Mouse (Mus musculus) gastrocnemius, postnatal 25 days (tissue): ENCODE measurements around the gene Oas1h. TPM values are rescaled to one million over a fixed set of nuclear protein-coding genes. Genes with fewer than 3 reads are reported as not detected.
A peak's percentile ranks its signal among the peaks of the same experiment; 100 is the strongest.
"Not testable (repeated sequence)": the region's sequence is repeated elsewhere in the genome, so short reads cannot be mapped to it uniquely, and the experiment has no call there.

Experiments used
- DNase-seq: peaks from one replicate; pipeline ENCODE4 v3.0.0; 2022
- long read RNA-seq, 2 experiments: library from polyadenylated mRNA; stranded (forward); transcript quantifications; one replicate each; pipeline ENCODE4 v2.0.0; 2021
- total RNA-seq, 2 experiments: library from RNA; stranded (reverse); gene quantifications; 1 replicate in 1 of 2; 2 replicates in 1 of 2; pipeline ENCODE4 v1.2.3; 2021

Gene Oas1h
- total RNA-seq = not detected
- long read RNA-seq, experiment 1 = 0 reads
- long read RNA-seq, experiment 2 = 0 reads

GRCm38 (mm10) chr5:120861121-120861520 is at the start of gene Oas1h:
Gene Oas1h, plus strand, starts transcription at chr5:120861421.
- no peak for DNase-seq

- peak; percentile 81 for DNase-seq
These were observed 49.0 kb upstream of the Oas1h start, which contains the start of gene Oas1c for GRCm38 (mm10) chr5:120811951-120812819. Gene Oas1c, minus strand, starts transcription at chr5:120812514.

GRCm38 (mm10) chr5:120813023-120813422 is 48.2 kb upstream of the Oas1h start:
- DNase-seq = no peak

GRCm38 (mm10) chr5:120815949-120816348 is 45.3 kb upstream of the Oas1h start:
- no peak for DNase-seq

DNA sequence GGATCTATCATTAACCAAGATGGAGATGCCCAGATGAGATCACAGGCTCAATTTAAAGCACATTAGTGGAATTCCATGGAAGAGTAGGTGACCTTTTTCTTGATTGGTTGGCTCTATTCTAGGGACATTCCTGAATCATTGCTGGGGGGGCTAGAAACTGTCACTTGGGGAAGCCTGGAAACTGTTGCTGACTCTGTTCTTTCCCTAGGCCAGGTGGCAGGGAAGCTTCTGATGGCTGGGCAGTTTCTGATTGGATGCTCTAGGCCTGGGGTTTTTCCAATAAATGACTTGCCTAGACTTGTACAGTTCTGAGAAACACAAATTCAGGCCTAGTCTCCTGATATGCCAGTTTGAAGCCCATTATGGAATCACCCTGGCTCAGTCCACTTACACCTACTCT is 42.2 kb upstream of the Oas1h start:
- DNase-seq = no peak

DNA sequence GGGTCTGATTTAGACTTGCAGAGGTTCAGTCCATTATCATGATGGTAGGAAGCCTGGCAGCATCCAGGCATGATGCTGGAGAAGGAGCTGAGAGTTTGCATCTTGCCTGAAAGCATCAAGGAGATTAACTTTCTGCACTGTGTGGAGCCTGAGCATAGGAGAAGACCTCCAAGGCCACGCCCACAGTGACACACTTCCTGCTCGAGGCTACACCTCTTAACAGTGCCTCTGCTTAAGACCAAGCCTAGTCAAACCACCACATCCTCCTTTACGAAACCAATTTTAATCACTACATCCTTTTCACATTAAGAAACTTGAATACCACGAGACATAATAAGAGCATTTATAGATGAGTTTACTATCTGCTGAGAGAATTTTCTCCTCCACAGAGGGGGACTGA is 30.2 kb upstream of the Oas1h start:
- no peak for DNase-seq

GRCm38 (mm10) chr5:120833335-120834280 is 27.6 kb upstream of the Oas1h start:
- no peak for DNase-seq

- no peak for DNase-seq
These were observed 24.3 kb upstream of the Oas1h start for GRCm38 (mm10) chr5:120836731-120837585.

GRCm38 (mm10) chr5:120844713-120845112 is 16.5 kb upstream of the Oas1h start:
- DNase-seq = no peak

DNA sequence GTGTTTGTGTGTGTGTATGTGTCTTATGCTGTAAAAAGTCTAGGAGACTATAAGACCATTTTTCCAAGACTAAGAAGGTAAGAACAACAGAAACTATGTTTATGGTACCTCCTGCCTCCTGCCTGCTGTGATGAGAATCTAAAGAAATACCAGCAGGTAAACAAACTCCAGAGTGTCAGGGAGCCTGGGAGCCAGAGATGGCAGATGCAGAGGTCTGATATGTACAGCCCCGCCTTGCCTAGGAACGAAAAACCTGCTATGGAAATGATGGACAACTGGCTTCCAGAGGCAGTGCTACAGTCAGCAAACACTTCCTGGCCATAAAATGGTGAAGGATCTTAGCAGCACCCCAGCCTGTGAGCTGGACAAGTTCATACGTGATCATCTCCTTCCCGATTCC is 14.2 kb upstream of the Oas1h start, which contains the start of gene Oas1f:
TSS of gene Oas1f (plus strand) at position 301 of the 400 bp plus-strand sequence.
- no peak for DNase-seq

DNA sequence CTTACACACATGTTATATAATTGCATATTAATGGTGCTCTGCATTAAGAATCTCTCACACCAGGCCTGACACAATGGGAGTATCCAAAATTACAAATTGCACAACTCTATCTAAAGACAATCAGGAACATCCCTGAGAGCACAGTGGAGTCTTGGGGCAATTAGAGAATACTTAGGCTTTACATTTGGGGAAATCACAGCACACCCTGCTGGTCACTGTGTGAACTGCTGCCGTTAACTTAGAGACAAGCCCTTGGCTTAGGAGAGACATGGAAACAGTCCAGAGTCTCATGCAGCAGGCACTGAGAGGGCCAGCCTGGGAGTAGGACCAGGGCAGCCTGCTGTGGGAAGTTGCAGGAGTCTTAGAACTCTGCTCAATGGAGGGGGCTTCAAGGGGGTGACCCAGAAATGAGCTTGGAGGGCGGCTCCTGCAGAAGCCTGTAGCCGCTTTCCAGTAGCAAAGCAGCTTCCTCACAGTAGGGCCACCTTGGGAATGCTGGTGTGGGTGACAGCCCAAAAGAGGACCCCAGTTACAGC is 11.6 kb upstream of the Oas1h start:
- no peak for DNase-seq

DNA sequence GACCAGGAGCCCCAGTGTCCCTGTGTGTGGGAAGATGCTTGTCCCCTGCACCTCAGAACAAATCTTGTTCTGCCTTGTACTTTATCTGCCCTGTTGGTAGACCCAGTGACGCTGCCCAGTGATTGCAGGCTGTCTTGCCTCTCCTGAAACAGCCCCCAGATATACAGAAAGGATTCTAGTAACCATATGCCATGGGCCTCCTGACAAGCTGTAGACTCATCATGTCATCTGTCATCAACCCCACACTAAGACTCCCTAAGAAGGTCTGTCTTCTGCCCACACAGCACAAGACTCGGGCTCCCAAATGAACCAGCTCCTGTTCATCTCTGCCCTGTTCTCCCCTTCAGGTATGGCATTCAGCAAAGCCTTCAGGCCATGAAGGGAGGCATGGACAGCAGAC is 2.0 kb upstream of the Oas1h start:
- DNase-seq = no peak

DNA sequence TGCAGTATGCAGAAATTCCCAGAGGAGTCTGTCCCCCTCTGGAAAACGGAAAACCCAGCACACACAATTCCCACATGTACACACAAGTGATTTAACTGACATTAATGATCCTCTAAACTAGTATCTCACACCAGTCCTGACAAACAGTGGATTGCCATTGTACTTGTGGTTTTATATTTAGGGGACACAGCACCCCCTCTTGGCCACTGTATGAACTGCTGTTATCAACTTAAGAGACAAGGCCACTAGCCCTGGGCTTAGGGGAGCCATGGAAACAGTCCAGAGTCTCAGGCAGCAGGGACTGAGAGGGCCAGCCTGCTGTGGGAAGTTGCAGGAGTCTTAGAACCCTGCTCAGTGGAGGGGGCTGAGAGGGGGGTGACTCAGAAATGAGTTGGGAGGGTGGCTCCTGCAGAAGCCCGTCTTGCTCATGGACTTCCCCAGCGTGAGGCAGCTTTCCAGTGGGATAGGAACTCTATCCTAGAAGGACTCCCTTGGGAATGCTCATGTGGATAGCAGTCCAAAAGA is 4.2 kb downstream of the Oas1h start:
- no peak for DNase-seq

- DNase-seq = no peak
These were observed 8.3 kb downstream of the Oas1h start for GRCm38 (mm10) chr5:120869436-120870015.

GRCm38 (mm10) chr5:120870081-120870480 is 8.9 kb downstream of the Oas1h start:
- no peak for DNase-seq

- no peak for DNase-seq
These were observed 9.6 kb downstream of the Oas1h start for GRCm38 (mm10) chr5:120870782-120871181.

DNA sequence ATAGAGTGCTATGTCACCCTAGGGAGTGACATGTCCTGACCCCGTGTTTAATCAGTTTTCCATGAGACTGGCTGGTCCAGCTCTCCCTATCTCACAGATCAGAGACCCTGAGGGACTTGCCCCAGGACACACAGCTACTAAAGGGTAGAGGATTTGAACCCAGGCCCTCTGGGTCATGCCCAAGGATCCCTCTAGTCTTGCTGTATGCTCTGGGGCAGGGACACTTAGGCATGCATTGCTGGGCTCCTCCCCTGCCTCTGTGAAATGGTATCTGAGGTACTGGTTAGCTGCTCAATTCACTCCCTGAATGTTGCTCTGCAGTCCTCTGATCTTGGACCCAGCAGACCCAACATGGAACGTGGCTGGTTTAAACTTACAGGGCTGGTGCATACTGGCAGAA is 10.2 kb downstream of the Oas1h start:
- no peak for DNase-seq

GRCm38 (mm10) chr5:120876839-120877238 is 15.6 kb downstream of the Oas1h start:
- DNase-seq = not testable (repeated sequence)

- not testable (repeated sequence) for DNase-seq
These were observed 16.2 kb downstream of the Oas1h start for GRCm38 (mm10) chr5:120877407-120877806.

DNA sequence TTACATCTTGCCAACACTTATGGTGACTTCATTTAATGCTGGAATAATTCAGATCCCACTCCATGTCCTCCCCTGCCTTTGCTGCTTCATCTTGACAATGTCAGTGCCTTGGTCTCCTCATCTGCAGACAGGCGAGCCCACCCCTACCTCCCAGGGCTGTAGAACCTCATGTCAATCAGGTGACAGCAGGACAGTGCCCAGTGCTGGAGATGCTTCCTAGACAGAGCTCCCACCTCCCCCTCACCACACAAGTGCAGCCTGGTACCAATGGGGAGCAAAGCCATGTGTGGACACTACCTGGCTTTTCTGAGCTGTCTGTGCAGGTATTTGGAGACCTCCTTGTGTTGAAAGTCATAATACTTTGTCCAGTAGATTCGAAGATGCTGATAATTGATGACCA is 17.6 kb downstream of the Oas1h start:
- DNase-seq = not testable (repeated sequence)

- DNase-seq = not testable (repeated sequence)
These were observed 20.5 kb downstream of the Oas1h start for GRCm38 (mm10) chr5:120881681-120882080.
